Comparison of ENCODE assay signal across 9 mouse cellular contexts in genomic region chr1:89344546-89344945, GRCm38 (mm10).
A peak's percentile ranks its signal among the peaks of the same experiment; 100 is the strongest.
DNase-seq lines count a peak whose midpoint lies in the region; ATAC-seq and TF ChIP-seq lines count a peak whose summit lies in the region.
"Had no signal": no experiment of that assay in that cellular context is flagged by ENCODE, and none has a peak within 500 bp of the region (broad histone marks: within the 10 kb centered on the region; RNA-seq: fewer than 3 reads in every experiment).

No protein-coding gene starts in this region.

- H3K36me3 ChIP-seq in small intestine, adult 2 months (ENCODE audit: control insufficient read depth, insufficient read depth, low read length): no peaks in the 10 kb centered on the region
- H3K36me3 ChIP-seq: heart, embryonic 15.5 days had no signal

- peak; percentile 73; the same call in 1 of the 2 replicates for TF ChIP-seq CTCF in small intestine, adult 2 months (IDR thresholded peaks at IDR 0.05; ENCODE audit: extremely low read depth, insufficient read length, insufficient replicate concordance, low read depth, low read length)

- no peak for ATAC-seq in erythroid progenitor cell, adult 5-6 weeks (replicated peaks; ENCODE audit: low FRiP score, poor library complexity, severe bottlenecking)

- no peaks in the 10 kb centered on the region for H3K4me1 ChIP-seq in small intestine, adult 2 months (ENCODE audit: control insufficient read depth, insufficient read depth, insufficient read length, low read length)
- H3K4me1 ChIP-seq: heart, embryonic 15.5 days had no signal

- no peaks in the 10 kb centered on the region for H3K27me3 ChIP-seq in small intestine, adult 2 months (ENCODE audit: control insufficient read depth, insufficient read depth, low read length)
- H3K27me3 ChIP-seq: heart, embryonic 15.5 days had no signal

- peak; percentile 12 for DNase-seq in gastrocnemius, adult 18-20 months (ENCODE audit: low spot score)
- DNase-seq in gastrocnemius, postnatal 25 days: no peak
- peak; percentile 19 for DNase-seq in urinary bladder, postnatal 25 days (ENCODE audit: low spot score)
- DNase-seq in urinary bladder, postnatal 10 days (ENCODE audit: low spot score): no peak
- DNase-seq in embryo, embryonic 11 days: peak; percentile 51
- peak; percentile 56 to 86 for DNase-seq in kidney, postnatal 36 days

- WGBS in small intestine, adult 2 months: 19% methylated on average over 6 of the region's 6 CpGs

- TF ChIP-seq POLR2A in small intestine, adult 2 months (IDR thresholded peaks at IDR 0.05; ENCODE audit: low read depth, low read length): no peak

- no peak overlapping the region for H3K4me3 ChIP-seq in small intestine, adult 2 months (ENCODE audit: low read depth, low read length)
- H3K4me3 ChIP-seq: heart, embryonic 15.5 days had no signal

- no peak overlapping the region for H3K27ac ChIP-seq in small intestine, adult 2 months (ENCODE audit: insufficient read depth, low read depth, low read length)
- H3K27ac ChIP-seq: heart, embryonic 15.5 days had no signal

Comparison
In these comparisons a context has a peak if more than half of its experiments do, and no peak if none do; other contexts are left out.
1. DNase-seq: peak in gastrocnemius, adult 18-20 months (single experiment), urinary bladder, postnatal 25 days (single experiment), embryo, embryonic 11 days (single experiment) and kidney, postnatal 36 days (2 of 2); none in gastrocnemius, postnatal 25 days (single experiment) and urinary bladder, postnatal 10 days (single experiment).